Mouse (Mus musculus) right cerebral cortex, postnatal 36 days (tissue): ENCODE results near the gene Uts2.
A peak's percentile ranks its signal among the peaks of the same experiment; 100 is the strongest.

ENCODE experiments used
- DNase-seq, 2 experiments: peaks; one replicate each; pipeline ENCODE4 v3.0.0; 2022; ENCODE audit warnings: low spot score in 2 of 2, mixed read lengths in 1 of 2

Uts2 gene

GRCm38 (mm10) chr4:150996797-150997196 lies at the start of gene Uts2:
Gene Uts2 (plus strand): TSS chr4:150997097.
- no peak for DNase-seq

GRCm38 (mm10) chr4:150950972-150951371 lies 45.9 kb upstream of the Uts2 start:
- no peak for DNase-seq

GRCm38 (mm10) chr4:150956369-150957105 lies 40.4 kb upstream of the Uts2 start:
- no peak for DNase-seq

- DNase-seq: no peak
These were observed 39.8 kb upstream of the Uts2 start for GRCm38 (mm10) chr4:150957106-150957458.

GRCm38 (mm10) chr4:150958536-150958935 lies 38.4 kb upstream of the Uts2 start:
- no peak for DNase-seq

DNA sequence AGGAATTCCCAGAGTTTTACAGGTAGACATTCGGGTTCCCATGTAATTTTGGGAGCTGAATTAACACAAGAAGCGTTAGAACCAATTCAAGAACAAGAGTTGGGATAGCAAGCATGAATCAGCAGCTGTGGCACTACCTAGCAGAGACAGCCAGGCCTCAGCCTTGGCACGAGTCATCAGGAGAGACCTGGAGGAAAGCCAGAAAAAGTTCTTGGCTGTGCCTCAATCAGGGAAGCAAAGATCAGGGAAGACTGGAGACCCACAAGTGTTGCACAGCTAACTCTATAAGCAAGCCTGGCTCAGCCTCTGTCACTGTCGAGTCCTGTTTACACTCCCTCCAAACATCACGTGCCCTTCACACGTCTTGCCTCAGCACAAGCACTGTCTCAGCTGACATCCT lies 34.7 kb upstream of the Uts2 start:
- no peak for DNase-seq

GRCm38 (mm10) chr4:150963711-150964110 lies 33.2 kb upstream of the Uts2 start:
- no peak for DNase-seq

GRCm38 (mm10) chr4:150964635-150965554 lies 32.0 kb upstream of the Uts2 start:
- DNase-seq: peak; percentile 69 to 77

DNA sequence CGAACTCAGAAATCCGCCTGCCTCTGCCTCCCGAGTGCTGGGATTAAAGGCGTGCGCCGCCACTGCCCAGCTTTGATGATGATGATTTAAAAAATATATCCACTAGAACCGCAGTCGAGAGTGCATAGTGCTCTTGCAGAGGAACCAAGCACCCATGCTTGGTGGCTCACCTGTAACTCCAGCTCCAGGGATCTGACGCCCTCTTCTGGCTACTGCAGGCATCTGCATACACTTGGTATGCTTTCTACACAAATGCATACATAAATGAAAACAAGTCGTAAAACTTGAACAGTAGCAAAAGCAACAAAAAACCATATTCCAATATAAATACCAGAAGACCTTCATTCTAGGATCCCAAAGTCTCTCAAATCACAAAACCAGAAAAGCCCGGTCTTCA lies 31.3 kb upstream of the Uts2 start:
- no peak for DNase-seq

- peak in 1 of 2 experiments; percentile 27 for DNase-seq
These were observed 30.3 kb upstream of the Uts2 start for GRCm38 (mm10) chr4:150966556-150966955.

- no peak for DNase-seq
These were observed 27.9 kb upstream of the Uts2 start for GRCm38 (mm10) chr4:150968956-150969355.

GRCm38 (mm10) chr4:150973264-150973663 lies 23.6 kb upstream of the Uts2 start:
- no peak for DNase-seq

DNA sequence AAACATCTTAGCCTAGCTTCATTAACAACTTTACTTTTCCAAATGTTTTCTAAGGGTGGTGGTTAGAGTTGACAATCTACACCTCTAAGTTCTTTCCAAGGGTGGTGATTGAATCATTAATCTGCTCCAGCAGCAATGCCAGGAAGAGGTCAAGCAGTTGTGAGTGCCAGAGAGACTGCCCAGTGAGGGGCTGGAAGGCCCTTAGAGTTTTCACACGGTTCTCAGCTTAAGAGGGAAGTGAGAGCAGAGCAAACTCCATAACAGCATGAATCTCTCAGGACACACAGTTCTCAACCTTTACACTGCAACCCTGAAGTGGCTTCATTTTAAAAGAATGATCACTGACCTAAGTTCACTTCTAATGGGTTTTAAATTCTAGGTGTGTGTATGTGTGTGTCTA lies 21.8 kb upstream of the Uts2 start:
- DNase-seq: no peak

DNA sequence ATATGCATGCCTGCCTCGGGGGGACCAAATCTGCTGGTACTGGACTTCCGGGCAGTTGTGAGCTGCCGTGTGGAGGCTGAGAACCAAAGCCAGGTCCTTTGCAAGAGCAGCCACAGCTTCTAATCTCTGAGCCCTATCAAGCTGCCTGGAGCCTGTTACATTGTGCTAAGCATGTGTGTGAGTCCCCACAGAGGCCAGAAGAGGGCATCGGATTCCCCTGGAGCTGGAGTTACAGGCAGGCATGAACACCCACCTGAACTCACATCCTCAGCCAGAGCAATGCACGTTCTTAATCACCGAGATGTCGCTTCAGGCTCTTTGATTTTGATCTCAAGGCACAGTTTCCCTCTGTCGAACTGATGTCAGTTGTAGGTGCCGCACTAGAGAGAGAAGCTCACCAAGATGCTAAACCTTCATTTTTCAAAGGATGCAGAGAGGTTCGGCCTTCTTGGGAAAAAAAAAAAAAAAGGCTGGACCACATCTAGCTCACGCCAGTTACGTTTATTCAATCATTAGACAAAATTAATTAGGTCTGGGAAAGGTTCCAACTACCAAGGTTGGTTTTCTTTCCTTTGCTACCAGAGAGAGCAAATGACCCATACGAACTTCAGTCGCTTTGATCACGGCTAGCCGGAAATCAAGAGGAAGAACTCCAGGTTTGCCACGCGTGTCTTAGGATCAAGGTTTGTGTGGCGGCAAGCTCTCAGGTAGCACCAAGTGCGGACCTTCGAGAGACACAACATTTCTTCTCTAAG lies 18.6 kb upstream of the Uts2 start:
- DNase-seq: no peak

GRCm38 (mm10) chr4:150979455-150979854 lies 17.4 kb upstream of the Uts2 start:
- DNase-seq: no peak

GRCm38 (mm10) chr4:150980153-150980552 lies 16.7 kb upstream of the Uts2 start:
- no peak for DNase-seq

- no peak for DNase-seq
These were observed 6.7 kb upstream of the Uts2 start for GRCm38 (mm10) chr4:150990148-150990547.

DNA sequence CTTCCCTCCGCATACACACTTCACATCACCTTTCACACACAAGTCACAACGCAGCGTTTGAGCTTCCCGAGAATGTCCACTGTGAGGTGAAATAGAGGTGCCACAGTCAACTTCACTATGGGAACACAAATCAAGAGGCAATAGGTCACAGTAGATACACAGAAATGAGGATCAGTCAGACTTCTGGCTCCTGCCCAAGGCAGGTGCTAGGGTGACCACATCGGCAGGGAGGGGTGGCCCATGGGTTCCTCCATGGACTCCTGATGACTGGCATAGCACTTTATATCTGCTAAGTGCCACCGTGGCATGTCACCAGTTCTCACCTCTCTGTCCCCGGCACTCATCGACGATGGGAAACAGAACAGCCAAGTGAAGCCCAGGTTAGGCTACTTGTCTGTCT lies 1.7 kb downstream of the Uts2 start:
- no peak for DNase-seq

DNA sequence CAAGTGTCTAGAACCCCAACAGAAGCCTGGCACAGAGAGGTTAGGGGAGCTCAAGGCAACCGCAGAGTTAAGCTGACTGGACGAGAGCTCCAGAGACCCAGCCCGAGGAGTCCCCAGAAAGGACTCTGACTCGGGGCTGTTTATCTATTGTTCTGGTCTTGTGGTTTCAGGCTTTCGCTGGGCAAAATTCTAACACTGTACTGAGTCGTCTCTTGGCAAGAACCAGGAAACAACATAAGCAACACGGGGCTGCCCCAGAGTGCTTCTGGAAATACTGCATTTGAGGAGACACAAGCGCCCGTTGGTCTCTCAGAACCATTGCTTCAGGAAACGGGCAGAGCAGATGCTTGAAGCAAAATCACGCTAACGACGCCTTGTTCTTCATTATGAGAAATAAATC lies 4.5 kb downstream of the Uts2 start:
- DNase-seq: no peak

GRCm38 (mm10) chr4:151005656-151006318 lies 8.9 kb downstream of the Uts2 start:
- DNase-seq: no peak

- no peak for DNase-seq
These were observed 10.0 kb downstream of the Uts2 start for GRCm38 (mm10) chr4:151006945-151007344.

DNA sequence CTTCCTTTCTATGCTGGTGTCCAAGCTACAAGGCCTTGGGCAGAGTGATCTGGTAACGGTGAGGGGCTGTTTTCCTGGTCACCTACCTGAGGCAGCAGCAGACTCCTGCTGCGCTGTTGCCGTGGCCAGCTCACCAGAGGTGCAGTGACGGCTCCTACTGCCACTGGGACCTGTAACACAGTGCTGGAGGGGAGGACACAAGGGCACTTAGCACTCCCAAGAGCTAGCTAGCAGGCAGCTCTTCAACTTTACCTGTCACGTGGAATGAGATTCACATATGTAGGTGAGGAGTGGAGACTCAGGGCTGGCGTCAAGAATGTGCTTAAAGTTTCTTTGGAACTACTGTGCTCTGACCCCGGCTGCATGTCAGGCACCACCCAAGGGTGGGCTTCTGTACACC lies 13.4 kb downstream of the Uts2 start:
- no peak for DNase-seq
